Mouse (Mus musculus): Measurements from ENCODE around the gene 4930544D05Rik. TPM values are rescaled to one million over a fixed set of nuclear protein-coding genes. Genes with fewer than 3 reads are reported as not detected.

4930544D05Rik gene
- polyA plus RNA-seq, 1 experiment from 2014 or later, result not detected

- H3K9ac ChIP-seq (replicated peaks), result peak within 1 kb of the TSS; percentile 97
- peak within 1 kb of the TSS; percentile 72 for H3K4me2 ChIP-seq (replicated peaks)
- WGBS, result under 1% methylated on average over 56 of the region's 61 CpGs
- peak within 1 kb of the TSS; percentile 99 for H3K4me3 ChIP-seq
- H3K27ac ChIP-seq (replicated peaks), result peak within 1 kb of the TSS; percentile 97
- peaks cover 46% of the 10 kb centered on the region for H3K4me1 ChIP-seq
- no peaks in the 10 kb centered on the region for H3K9me3 ChIP-seq
- H3K27me3 ChIP-seq, result no peaks in the 10 kb centered on the region
- peaks cover 31% of the 10 kb centered on the region for H3K36me3 ChIP-seq
- peak; percentile 59 for ATAC-seq (replicated peaks)
Measured at GRCm38 (mm10) chr11:70654198-70654922, 38.7 kb downstream of the 4930544D05Rik start, which contains the start of gene Pfn1. Gene Pfn1 (minus strand): TSS chr11:70654644.

DNA sequence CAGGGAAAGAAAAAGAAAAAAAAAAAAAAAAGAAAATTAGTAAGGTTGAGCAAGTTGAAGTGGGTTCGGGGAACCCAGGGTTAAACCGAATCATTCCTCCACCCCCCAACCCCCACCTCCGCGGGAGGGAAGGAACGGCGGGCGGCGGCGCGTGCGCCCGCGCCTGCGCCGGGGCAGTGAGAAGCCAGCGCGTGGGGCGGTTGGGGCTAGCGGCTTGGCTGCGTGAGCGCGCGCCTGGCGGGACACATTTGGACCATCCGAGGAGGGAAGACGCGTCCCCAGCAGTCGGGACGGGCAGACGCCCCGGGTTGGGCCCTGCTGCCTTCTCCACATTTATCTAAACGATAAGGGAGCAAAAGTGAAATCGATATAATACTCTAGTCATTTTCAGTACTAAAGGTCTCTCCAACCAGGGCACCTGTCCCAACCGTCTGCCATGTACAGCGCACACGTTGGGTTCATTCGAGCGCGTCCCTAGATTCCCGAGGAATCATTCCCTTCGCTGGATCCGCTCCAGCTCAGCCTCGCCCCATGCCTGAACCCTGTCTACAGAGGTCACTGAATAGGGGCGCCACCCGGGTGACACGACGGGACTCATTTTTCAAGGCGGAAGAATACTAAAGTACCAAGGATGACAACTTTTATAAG is 39.4 kb downstream of the 4930544D05Rik start:
- H3K9me3 ChIP-seq, result no peaks in the 10 kb centered on the region
- peak overlapping the region; percentile 97 for H3K9ac ChIP-seq (replicated peaks)
- H3K27ac ChIP-seq (replicated peaks), result peak overlapping the region; percentile 97
- peaks cover 24% of the 10 kb centered on the region for H3K36me3 ChIP-seq
- WGBS, result under 1% methylated on average over 48 of the region's 48 CpGs
- peak overlapping the region; percentile 72 for H3K4me2 ChIP-seq (replicated peaks)
- ATAC-seq (replicated peaks), result peak; percentile 62
- peak overlapping the region; percentile 99 for H3K4me3 ChIP-seq
- no peaks in the 10 kb centered on the region for H3K27me3 ChIP-seq
- H3K4me1 ChIP-seq, result peaks cover 41% of the 10 kb centered on the region

GRCm38 (mm10) chr11:70655571-70656455 is 40.2 kb downstream of the 4930544D05Rik start:
- Histone ChIP-seq H3K4me3 (peak overlapping the region; percentile 99), H3K27me3 (no peaks in the 10 kb centered on the region), H3K4me2 (replicated peaks) (peak overlapping the region; percentile 72), H3K27ac (replicated peaks) (peak overlapping the region; percentile 97), H3K36me3 (peaks cover 16% of the 10 kb centered on the region), H3K4me1 (peaks cover 41% of the 10 kb centered on the region), H3K9ac (replicated peaks) (peak overlapping the region; percentile 97), H3K9me3 (no peaks in the 10 kb centered on the region)
- ATAC-seq (replicated peaks), result no peak; the same call in 1 of the 2 replicates
- under 1% methylated on average over 61 of the region's 61 CpGs for WGBS

- 8% methylated on average over 16 of the region's 16 CpGs for WGBS
- H3K9me3 ChIP-seq, result no peaks in the 10 kb centered on the region
- ATAC-seq (replicated peaks), result no peak
Measured at GRCm38 (mm10) chr11:70656456-70656927, 40.8 kb downstream of the 4930544D05Rik start.

DNA sequence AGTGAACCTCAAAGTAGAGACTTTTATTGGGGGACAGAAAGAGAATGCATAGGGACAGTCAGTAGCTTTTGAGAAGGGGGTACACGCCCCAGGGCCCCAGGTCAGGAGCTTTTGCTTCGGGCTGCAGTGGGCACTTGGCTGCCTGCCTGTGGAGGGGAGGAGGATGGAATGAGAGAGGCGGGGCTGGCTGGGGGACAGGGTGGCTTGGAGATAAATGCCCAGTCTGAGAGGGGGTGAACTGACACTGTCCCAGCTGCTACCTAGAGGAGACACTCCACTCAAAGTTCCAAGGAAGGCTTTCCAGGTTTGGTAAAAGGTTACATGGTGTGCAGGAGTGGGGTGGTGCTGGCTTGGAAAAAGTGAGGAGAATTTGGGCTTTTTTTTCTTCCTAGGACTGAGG is 41.3 kb downstream of the 4930544D05Rik start, which contains the start of gene Eno3:
TSS of gene Eno3 (plus strand) at position 239 of the 400 bp plus-strand sequence.
- Histone ChIP-seq H3K4me2 (replicated peaks) (peak within 1 kb of the TSS; percentile 72), H3K27ac (replicated peaks) (peak within 1 kb of the TSS; percentile 97), H3K4me1 (peaks cover 37% of the 10 kb centered on the region), H3K36me3 (peaks cover 6% of the 10 kb centered on the region; the same call in 1 of the 2 replicates), H3K27me3 (no peaks in the 10 kb centered on the region), H3K9me3 (no peaks in the 10 kb centered on the region), H3K9ac (replicated peaks) (peak within 1 kb of the TSS; percentile 97), H3K4me3 (peak within 1 kb of the TSS; percentile 99)
- no peak for ATAC-seq (replicated peaks)
- 19% methylated on average over 3 of the region's 3 CpGs for WGBS

More at GRCm38 (mm10) chr11:70656456-70656927, 40.8 kb downstream of the 4930544D05Rik start:
- peaks cover 41% of the 10 kb centered on the region for H3K4me1 ChIP-seq
- peak overlapping the region; percentile 97; the same call in 1 of the 2 replicates for H3K27ac ChIP-seq (replicated peaks)
- H3K4me2 ChIP-seq (replicated peaks), result peak overlapping the region; percentile 72
- no peaks in the 10 kb centered on the region for H3K27me3 ChIP-seq
- H3K4me3 ChIP-seq, result peak overlapping the region; percentile 99
- peak overlapping the region; percentile 97 for H3K9ac ChIP-seq (replicated peaks)
- H3K36me3 ChIP-seq, result peaks cover 9% of the 10 kb centered on the region

- Histone ChIP-seq H3K27ac (replicated peaks) (no peak overlapping the region), H3K9ac (replicated peaks) (no peak overlapping the region), H3K4me3 (no peak overlapping the region), H3K4me2 (replicated peaks) (no peak overlapping the region), H3K4me1 (peaks cover 31% of the 10 kb centered on the region), H3K36me3 (peaks cover 6% of the 10 kb centered on the region), H3K27me3 (no peaks in the 10 kb centered on the region), H3K9me3 (no peaks in the 10 kb centered on the region)
- ATAC-seq (replicated peaks), result no peak
- 70% methylated on average over 6 of the region's 6 CpGs for WGBS
Measured at GRCm38 (mm10) chr11:70657573-70657972, 41.9 kb downstream of the 4930544D05Rik start.

DNA sequence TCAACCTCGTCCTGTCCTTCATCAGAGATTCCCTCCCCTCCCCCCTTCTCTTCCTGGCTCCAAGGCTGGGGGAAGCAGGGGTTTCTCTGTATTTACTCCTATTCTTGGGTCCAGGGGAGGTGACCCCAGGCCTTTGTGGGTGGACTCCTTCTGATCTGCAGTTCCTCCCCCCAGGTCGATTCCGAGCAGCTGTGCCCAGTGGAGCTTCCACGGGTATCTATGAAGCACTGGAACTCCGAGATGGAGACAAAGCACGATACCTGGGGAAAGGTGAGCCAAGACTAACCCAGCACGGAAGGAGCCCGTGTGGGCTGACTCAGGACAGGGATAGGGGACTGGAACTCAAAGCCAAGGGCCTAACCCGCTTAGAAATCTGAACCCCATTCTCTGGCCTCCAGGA is 42.3 kb downstream of the 4930544D05Rik start:
- H3K27ac ChIP-seq (replicated peaks), result no peak overlapping the region
- peaks cover 27% of the 10 kb centered on the region for H3K4me1 ChIP-seq
- H3K9me3 ChIP-seq, result no peaks in the 10 kb centered on the region
- H3K36me3 ChIP-seq, result peaks cover 10% of the 10 kb centered on the region
- no peak overlapping the region for H3K4me3 ChIP-seq
- H3K27me3 ChIP-seq, result no peaks in the 10 kb centered on the region
- no peak overlapping the region for H3K9ac ChIP-seq (replicated peaks)
- WGBS, result 62% methylated on average over 9 of the region's 9 CpGs
- no peak for ATAC-seq (replicated peaks)
- no peak overlapping the region for H3K4me2 ChIP-seq (replicated peaks)

DNA sequence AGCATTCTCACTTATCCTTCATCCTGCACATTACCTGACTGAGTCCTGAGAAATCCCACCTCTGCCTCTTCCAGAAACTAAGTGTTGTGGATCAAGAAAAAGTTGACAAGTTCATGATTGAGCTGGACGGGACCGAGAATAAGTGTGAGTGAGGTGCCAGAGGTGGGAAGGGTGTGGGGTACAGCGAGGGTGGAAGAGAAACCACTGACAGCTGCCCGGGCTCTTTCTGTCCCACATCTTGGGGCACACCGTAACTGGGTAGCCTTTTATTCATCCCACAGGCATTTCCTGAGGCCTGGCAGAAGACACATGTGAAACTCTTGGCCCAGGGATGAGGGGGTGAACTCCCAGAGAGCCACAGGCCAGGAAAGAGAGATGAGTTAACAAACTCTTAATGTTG is 42.9 kb downstream of the 4930544D05Rik start:
- peaks cover 21% of the 10 kb centered on the region for H3K4me1 ChIP-seq
- H3K36me3 ChIP-seq, result peaks cover 16% of the 10 kb centered on the region
- H3K9ac ChIP-seq (replicated peaks), result no peak overlapping the region
- ATAC-seq (replicated peaks), result no peak
- no peaks in the 10 kb centered on the region for H3K27me3 ChIP-seq
- H3K4me3 ChIP-seq, result no peak overlapping the region
- H3K9me3 ChIP-seq, result no peaks in the 10 kb centered on the region
- WGBS, result 91% methylated on average over 5 of the region's 5 CpGs
- H3K27ac ChIP-seq (replicated peaks), result no peak overlapping the region
- H3K4me2 ChIP-seq (replicated peaks), result no peak overlapping the region

DNA sequence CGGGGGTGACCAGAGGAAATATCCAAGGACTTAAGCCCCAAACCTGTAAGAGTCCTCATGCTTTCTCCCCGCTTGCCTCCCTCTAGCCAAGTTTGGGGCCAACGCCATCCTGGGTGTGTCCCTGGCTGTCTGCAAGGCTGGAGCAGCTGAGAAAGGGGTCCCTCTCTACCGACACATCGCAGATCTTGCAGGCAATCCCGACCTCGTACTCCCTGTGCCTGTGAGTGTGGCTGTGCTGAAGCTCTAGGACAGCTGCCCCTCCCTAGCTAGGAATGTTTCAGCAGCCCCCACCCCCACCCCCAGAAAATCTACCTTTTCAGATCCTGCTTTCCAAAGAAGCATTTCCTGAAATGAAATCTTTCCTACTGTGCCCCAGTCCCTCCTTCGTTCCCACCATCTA is 43.3 kb downstream of the 4930544D05Rik start:
- Histone ChIP-seq H3K4me3 (no peak overlapping the region), H3K36me3 (peaks cover 18% of the 10 kb centered on the region), H3K9ac (replicated peaks) (no peak overlapping the region), H3K27me3 (no peaks in the 10 kb centered on the region), H3K9me3 (no peaks in the 10 kb centered on the region), H3K27ac (replicated peaks) (no peak overlapping the region), H3K4me2 (replicated peaks) (no peak overlapping the region), H3K4me1 (peaks cover 21% of the 10 kb centered on the region)
- 77% methylated on average over 8 of the region's 8 CpGs for WGBS
- ATAC-seq (replicated peaks), result no peak

GRCm38 (mm10) chr11:70660571-70660970 is 44.9 kb downstream of the 4930544D05Rik start:
- no peak overlapping the region for H3K9ac ChIP-seq (replicated peaks)
- no peaks in the 10 kb centered on the region for H3K27me3 ChIP-seq
- no peak overlapping the region for H3K4me3 ChIP-seq
- 93% methylated on average over 8 of the region's 8 CpGs for WGBS
- peaks cover 32% of the 10 kb centered on the region for H3K36me3 ChIP-seq
- H3K9me3 ChIP-seq, result no peaks in the 10 kb centered on the region
- ATAC-seq (replicated peaks), result no peak
- peaks cover 15% of the 10 kb centered on the region for H3K4me1 ChIP-seq
- H3K4me2 ChIP-seq (replicated peaks), result no peak overlapping the region
- no peak overlapping the region for H3K27ac ChIP-seq (replicated peaks)

- peaks cover 32% of the 10 kb centered on the region for H3K36me3 ChIP-seq
- no peaks in the 10 kb centered on the region for H3K27me3 ChIP-seq
- no peak overlapping the region for H3K4me2 ChIP-seq (replicated peaks)
- no peak overlapping the region for H3K27ac ChIP-seq (replicated peaks)
- H3K4me3 ChIP-seq, result no peak overlapping the region
- 84% methylated on average over 8 of the region's 8 CpGs for WGBS
- no peak for ATAC-seq (replicated peaks)
- no peak overlapping the region for H3K9ac ChIP-seq (replicated peaks)
- no peaks in the 10 kb centered on the region for H3K9me3 ChIP-seq
- H3K4me1 ChIP-seq, result peaks cover 11% of the 10 kb centered on the region
Measured at GRCm38 (mm10) chr11:70663101-70663500, 47.5 kb downstream of the 4930544D05Rik start.
